Mouse (Mus musculus): ENCODE measurements around the gene Cldn34b3. TPM values are rescaled to one million over a fixed set of nuclear protein-coding genes. Genes with fewer than 3 reads are reported as not detected.
"Not testable (repeated sequence)": the region's sequence is repeated elsewhere in the genome, so short reads cannot be mapped to it uniquely, and the experiment has no call there.

Gene Cldn34b3
- total RNA-seq (2014; rRNA removed) (not detected in 2 replicates), polyA plus RNA-seq (2015; fragmentation: Nextera tagmentation; extraction: Ambion mirVana) (not detected in 2 replicates)

DNA sequence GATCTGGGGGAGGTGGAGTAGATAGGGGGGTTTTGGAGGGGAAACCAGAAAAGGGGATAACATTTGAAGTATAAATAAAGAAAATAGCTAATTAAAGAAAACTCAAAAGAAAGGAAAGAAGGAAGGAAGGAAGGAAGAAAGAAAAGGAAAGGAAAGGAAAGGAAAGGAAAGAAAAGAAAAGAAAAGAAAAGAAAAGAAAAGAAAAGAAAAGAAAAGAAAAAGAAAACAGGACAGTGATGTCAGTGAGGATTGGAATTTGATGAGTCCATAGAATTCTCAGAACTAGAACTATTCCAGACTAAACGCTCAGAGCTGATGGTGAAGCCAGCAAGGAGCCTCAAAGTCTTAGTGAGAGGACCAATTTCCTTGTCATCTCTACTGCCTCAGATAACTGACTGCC, at the start of gene Cldn34b3:
Gene Cldn34b3, plus strand, starts transcription at position 301 of the 400 bp plus-strand sequence.
- H3K27me3 ChIP-seq (ENCODE audit: insufficient read depth, low read length); DNase-seq (ENCODE audit: low spot score); H3K9ac ChIP-seq (replicated peaks; ENCODE audit: low read length, poor library complexity, severe bottlenecking); H3K36me3 ChIP-seq (ENCODE audit: insufficient read depth, low read length); H3K4me2 ChIP-seq (ENCODE audit: low read depth, low read length, poor library complexity, severe bottlenecking); H3K4me1 ChIP-seq (ENCODE audit: insufficient read depth, low read length); H3K9me3 ChIP-seq (ENCODE audit: low read length); ATAC-seq (ENCODE audit: low FRiP score); H3K4me3 ChIP-seq (ENCODE audit: low read depth, low read length); H3K27ac ChIP-seq (ENCODE audit: low read depth, low read length): not testable (repeated sequence)
- WGBS = 88% methylated on average over 1 of the region's 1 CpGs

Other genes with a start within 250 kb of the Cldn34b3 start
- gene Cldn34b4, start 129.0 kb downstream of the Cldn34b3 start, total RNA-seq (2014; rRNA removed) = not detected in 2 replicates
- gene Cldn34b4, start 129.0 kb downstream of the Cldn34b3 start, polyA plus RNA-seq (2015; fragmentation: Nextera tagmentation; extraction: Ambion mirVana) = not detected in 2 replicates

Measured in midbrain, postnatal 0 days (tissue).